Mouse (Mus musculus) cerebellum, adult (tissue): Measurements from ENCODE around the gene Vps33b.
"Not testable (repeated sequence)": the region's sequence is repeated elsewhere in the genome, so short reads cannot be mapped to it uniquely, and the experiment has no call there.

Experiments used
- ATAC-seq: cut with Nextera tagmentation; 2 replicates; pipeline ENCODE4 v1.9.2; 2017; ENCODE audit warnings: mild to moderate bottlenecking, moderate library complexity, mixed read lengths; ENCODE audit not compliant: insufficient number of reproducible peaks, low FRiP score, low TSS enrichment

Gene Vps33b

GRCm38 (mm10) chr7:80315733-80316132, 46.3 kb downstream of the Vps33b start:
- no peak for ATAC-seq

DNA sequence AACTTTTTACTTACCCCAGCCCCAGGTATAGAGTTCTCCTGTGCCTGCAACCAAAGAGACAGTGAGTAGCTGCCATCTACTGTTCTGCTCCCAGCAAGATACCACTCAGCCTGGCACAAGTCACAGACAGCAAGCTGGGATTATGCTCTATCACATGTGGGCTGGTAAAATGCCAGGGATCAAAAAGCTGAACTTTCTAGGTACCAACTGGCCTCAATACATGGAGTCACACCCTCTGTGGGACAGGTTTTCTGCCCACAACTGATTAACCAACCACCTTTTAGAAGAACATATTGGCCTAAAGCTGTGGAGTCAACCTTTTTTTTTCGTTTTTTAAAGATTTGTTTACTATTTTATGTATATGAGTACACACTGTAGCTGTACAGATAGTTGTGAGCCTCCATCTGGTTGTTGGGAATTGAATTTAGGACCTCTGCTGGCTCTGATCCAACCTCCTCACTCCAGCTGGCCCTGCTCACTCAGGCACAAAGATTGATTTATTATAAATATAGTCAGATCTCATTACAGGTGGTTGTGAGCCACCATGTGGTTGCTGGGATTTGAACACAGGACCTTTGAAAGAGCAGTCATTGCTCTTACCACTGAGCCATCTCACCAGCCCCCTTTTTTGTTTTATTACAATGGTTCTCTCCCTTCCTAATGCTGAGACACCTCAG, 48.1 kb downstream of the Vps33b start:
- no peak for ATAC-seq

GRCm38 (mm10) chr7:80318670-80319069, 49.2 kb downstream of the Vps33b start:
- no peak for ATAC-seq

DNA sequence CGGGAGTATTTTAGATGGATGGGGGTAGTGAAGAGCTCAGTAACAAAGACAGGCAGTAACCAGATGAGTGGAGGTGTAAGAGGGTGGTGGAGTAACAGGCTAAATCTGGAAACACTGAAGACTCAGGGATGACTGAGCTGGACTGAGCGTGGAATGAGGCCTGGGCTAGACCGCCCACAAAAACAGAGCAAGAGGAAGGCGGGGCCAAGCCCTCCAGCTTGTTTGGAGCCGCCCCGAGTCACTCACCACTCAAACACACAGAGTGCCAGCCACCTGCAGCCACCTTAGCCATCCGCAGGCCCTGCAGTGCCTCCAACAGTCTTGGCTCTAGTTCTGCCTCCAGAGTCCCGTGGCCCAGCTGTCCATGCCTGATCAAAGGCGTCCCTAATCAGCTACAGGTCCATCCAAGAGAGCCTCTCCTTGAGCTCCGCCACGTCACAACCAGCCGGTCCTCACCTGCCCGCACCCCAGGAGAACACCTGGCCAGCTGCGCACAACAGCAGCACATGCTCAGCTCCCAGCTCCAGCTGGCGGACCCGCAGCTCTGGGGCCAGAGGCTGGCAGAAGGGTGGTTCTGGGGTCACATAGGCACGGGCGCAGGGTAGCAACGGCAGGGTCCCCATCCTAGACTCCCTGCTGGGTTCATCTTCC, 50.5 kb downstream of the Vps33b start:
- ATAC-seq, result no peak

GRCm38 (mm10) chr7:80323336-80323735, 53.9 kb downstream of the Vps33b start:
- ATAC-seq, result no peak

GRCm38 (mm10) chr7:80324043-80324815, 54.8 kb downstream of the Vps33b start, which contains the start of gene Rccd1:
TSS of gene Rccd1 (minus strand) at chr7:80324454.
- peak; percentile 96 for ATAC-seq

GRCm38 (mm10) chr7:80324816-80325119, 55.3 kb downstream of the Vps33b start:
- ATAC-seq, result not testable (repeated sequence)

GRCm38 (mm10) chr7:80325292-80325868, 55.9 kb downstream of the Vps33b start:
- no peak for ATAC-seq

- ATAC-seq, result no peak
Measured at GRCm38 (mm10) chr7:80326076-80326475, 56.6 kb downstream of the Vps33b start.

DNA sequence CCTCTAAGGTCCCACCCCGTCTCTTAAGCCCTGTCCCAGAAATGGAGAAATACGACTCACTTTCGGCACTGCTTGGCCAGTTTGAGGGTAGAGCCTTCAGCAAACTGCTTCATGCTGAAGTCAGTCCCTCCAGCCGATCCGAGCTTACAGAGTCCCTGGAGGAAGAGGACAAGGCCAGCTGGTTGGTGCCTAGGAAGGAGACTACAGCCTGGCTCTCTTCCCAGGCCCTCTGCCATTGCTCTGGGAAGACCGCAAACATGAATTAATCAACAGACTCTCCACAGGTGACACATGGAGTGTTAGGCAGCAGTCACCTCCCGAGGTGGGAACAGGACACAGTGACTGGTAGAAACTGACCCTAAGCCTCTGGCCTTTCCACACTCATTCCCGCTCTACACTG, 60.8 kb downstream of the Vps33b start:
- ATAC-seq, result peak; percentile 41; the same call in 1 of the 2 replicates

DNA sequence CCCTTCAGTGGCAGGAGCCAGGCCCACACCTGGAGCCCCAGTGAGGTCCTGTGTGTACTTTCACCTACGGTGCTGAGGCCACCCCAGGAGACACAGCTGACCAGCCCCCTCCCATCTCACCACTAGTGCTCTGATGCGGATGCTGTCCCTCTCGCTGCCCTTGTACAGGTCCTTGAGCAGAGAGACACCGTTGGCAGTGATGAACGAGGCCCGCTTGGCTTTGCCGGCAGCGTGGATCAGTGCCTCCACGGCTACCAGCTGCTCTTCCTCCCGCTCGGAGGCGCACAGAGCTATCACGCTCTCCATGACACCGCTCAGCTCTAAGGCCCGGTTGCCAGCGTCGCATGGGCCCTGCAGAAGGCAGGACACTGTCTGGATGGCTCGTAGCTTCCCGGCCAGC, 62.0 kb downstream of the Vps33b start:
- no peak for ATAC-seq

DNA sequence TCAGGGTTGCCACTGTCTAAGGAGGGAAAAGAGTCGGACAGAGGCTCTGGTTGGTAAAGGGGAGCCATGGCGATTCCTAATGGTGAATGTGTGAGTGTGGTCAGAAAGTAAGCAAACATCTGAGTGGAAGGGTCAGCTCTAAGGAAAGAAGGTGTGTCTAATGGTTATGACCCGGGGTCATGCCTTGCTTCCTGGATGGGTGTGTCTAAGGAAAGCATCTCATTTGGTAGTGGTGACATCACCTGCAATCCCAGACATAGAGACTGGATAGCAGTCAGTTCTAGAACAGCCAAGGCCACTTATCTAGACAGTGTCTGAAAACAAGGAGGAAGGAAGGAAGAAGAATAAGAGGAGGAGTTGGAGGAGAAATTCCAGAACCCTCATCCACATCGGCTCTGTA, 65.4 kb downstream of the Vps33b start:
- no peak for ATAC-seq

- ATAC-seq, result no peak
Measured at GRCm38 (mm10) chr7:80336932-80337331, 67.5 kb downstream of the Vps33b start.

- no peak for ATAC-seq
Measured at GRCm38 (mm10) chr7:80339371-80339770, 69.9 kb downstream of the Vps33b start.

GRCm38 (mm10) chr7:80339793-80340628, 70.6 kb downstream of the Vps33b start:
- peak; percentile 91 for ATAC-seq

GRCm38 (mm10) chr7:80340793-80341192, 71.3 kb downstream of the Vps33b start, which contains the start of gene Unc45a:
TSS of gene Unc45a (minus strand) at chr7:80341005.
- ATAC-seq, result peak; percentile 29; the same call in 1 of the 2 replicates
